Mouse (Mus musculus) testis, postnatal 14 days (tissue): Measurements from ENCODE around the gene Chordc1.
"Not testable (repeated sequence)": the region's sequence is repeated elsewhere in the genome, so short reads cannot be mapped to it uniquely, and the experiment has no call there.

Source experiments
- DNase-seq: peaks from one replicate; pipeline ENCODE4 v3.0.0; 2021; ENCODE audit warnings: low spot score

Gene Chordc1

DNA sequence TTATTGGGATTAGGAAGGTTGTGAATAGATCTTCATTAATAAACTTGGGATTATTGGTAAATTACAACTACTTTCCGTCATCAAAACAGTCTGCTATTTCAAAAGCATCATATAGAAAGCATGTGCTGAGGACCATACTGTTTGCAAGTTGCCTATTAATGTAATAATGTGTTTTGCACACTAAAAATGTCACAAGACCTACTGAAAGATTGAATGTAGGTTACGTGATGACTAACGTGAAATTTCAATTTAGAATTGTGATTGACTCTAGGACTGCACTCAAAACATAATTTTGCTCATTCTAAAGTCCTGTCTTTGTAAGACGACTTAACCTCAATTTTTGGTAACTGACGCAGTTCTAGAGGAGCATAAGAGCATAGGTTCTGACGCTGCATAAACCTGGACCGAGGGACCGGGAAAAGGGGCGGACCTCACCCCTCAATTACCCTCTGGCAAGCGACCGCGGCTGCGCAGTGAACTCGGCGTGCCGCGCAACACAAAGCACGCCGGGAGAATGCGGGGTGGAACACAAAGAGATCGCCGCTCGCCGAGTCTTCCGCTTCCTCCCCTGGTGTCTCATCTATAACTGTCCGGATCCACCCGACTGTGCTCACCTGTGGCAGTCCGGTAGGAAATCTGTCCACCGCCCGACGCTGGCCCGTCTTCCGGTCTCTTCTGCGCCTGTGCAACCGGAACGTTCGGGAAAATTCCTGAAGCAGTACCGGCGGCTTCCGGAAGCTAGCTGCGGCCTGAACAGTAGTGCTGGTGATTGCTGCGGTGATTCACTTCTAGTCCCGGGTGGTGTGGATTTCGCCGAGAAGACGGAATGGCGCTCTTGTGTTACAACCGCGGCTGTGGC lies at the start of gene Chordc1:
TSS of gene Chordc1 (plus strand) at position 555 of the 859 bp plus-strand sequence.
- peak; percentile 93 for DNase-seq

DNA sequence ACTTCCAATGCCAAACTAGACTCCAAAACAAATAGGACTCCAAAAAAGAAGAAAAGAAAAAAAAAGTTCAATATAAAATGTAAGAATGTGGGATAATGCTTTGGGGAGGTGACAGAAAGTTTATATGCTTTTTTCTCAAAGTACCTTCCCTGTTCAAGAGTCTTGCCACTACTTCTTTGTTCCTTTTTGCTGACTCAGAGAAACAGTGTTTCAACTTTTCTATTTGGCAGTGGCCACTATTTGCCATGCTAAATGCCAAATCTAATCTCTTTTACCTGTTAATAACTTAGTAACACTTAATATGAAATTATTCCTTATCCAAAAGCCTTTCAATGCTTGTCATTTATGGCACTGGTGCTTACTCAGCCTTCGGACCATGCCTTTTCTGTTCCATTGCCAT lies 16.0 kb upstream of the Chordc1 start:
- DNase-seq: peak; percentile 19

DNA sequence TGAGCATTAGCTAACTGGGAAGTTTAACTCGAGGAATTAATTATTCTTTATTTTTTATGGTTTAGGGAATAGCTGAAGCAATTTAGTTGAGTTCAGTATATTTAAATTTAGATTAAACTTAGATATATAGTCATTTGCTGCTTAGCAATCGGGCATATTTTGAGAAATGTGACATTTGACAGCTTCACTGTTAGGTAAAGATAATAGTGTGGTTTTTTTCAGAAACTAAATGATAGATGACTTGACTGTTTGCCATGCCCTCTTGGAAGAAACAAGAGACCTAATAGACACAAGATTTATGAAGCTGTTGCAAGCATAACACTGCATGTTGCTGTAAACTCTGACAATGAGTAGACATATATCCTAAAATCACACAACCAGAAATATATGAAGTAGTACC lies 15.1 kb upstream of the Chordc1 start:
- DNase-seq: no peak

DNA sequence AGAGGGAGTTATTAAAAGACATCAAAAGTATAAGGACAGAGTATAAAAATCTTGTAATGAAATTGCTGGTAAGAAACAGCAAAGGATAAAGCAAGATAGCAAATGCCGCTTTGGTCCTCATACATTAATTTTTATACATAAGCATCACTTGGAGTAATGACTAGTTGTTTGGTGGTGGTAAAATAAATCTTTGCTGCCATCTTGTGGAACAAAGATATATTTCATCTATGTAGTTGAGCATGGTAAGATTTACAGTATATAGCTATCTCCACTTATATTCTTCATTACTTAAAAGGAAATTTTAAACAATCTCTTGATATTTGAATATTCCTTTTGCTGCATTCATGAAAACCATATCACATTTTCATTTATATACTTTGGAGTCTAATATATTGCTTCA lies 14.4 kb upstream of the Chordc1 start:
- no peak for DNase-seq

DNA sequence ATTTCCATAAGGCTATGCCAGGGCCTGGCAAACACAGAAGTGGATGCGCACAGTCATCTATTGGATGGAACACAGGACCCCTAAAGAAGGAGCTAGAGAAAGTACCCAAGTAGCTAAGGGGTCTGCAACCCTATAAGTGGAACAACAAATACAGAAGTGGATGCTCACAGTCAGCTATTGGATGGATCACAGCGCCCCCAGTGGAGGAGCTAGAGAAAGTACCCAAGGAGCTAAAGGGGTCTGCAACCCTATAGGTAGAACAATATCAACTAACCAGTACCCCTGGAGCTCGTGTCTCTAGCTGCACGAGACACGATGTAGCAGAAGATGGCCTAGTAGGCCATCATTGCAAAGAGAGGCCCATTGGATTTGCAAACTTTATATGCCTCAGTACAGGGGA lies 13.2 kb upstream of the Chordc1 start:
- DNase-seq: not testable (repeated sequence)

DNA sequence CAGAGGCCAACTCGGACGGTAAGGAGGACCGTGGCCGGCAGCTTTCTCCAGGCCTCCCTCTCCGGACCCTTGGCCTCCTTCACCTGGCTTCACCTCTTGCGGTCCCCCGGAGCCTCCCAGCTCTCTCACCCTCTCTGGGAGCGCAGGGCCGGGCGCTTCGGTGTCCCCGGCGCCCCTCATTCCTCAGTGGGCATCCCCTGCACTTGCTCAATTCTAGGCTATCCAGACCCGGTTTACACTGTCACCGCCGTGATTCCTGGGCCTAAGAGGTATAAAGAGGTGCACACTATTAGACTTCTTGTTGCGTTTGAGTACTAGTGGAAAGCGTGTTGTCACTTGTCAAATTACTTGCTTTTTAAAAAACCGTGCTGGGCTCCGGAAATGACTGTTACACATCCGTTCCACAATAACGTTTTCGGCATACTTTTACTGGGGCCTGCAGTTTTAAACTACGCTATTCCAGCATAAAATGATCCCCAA lies 558 bp downstream of the Chordc1 start:
- no peak for DNase-seq

- DNase-seq: no peak
Measured at GRCm38 (mm10) chr9:18293026-18293781, 1.3 kb downstream of the Chordc1 start.

DNA sequence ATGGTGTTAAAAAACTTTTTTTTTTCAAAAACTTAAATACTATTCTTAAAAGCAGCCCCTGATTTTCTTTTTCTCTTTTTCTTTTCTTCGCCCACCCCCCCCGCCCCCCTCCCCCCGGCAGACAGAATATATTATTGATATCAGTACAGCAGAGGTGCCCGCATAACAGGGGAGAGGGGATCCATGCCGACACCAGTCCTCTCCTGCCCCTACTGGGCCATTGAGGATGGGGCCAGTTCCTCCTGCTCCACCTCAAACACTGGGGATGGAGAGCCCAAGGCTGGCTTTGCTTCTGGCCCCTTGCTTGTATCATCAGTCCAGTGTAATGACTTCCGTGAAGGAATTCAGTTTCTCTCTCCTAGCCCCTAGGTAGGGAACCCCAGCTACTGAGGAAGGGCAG lies 6.4 kb downstream of the Chordc1 start:
- no peak for DNase-seq

GRCm38 (mm10) chr9:18319990-18320389 lies 28.1 kb downstream of the Chordc1 start:
- no peak for DNase-seq
